8 mouse cellular contexts compared by ENCODE assay signal in genomic region chr12:108121288-108121687, GRCm38 (mm10). TPM values are rescaled to one million over a fixed set of nuclear protein-coding genes. Genes with fewer than 3 reads are reported as not detected.
DNase-seq lines count a peak whose midpoint lies in the region; ATAC-seq and TF ChIP-seq lines count a peak whose summit lies in the region.

No protein-coding gene starts in this region.

- TF ChIP-seq EP300 in heart, postnatal 0 days (IDR thresholded peaks at IDR 0.05; ENCODE audit: low read depth): no peak

- ATAC-seq in hindbrain, embryonic 13.5 days (ENCODE audit: low FRiP score): no peak; the same call in 1 of the 2 replicates
- peak; percentile 69; the same call in 1 of the 2 replicates for ATAC-seq in heart, postnatal 0 days (ENCODE audit: insufficient read depth, low read depth)
- ATAC-seq in megakaryocyte, adult 5-6 weeks (ENCODE audit: poor library complexity, severe bottlenecking): peak; percentile 88

- H3K4me2 ChIP-seq in hindbrain, embryonic 13.5 days: no peak overlapping the region
- H3K4me2 ChIP-seq in heart, postnatal 0 days (ENCODE audit: low read depth, low read length): no peak overlapping the region

- H3K4me3 ChIP-seq in hindbrain, embryonic 10.5 days: no peak overlapping the region
- no peak overlapping the region for H3K4me3 ChIP-seq in hindbrain, embryonic 13.5 days
- no peak overlapping the region for H3K4me3 ChIP-seq in embryonic facial prominence, embryonic 10.5 days
- H3K4me3 ChIP-seq in heart, postnatal 0 days (ENCODE audit: low read depth, low read length): no peak overlapping the region

- H3K4me1 ChIP-seq in hindbrain, embryonic 10.5 days (replicated peaks): peaks cover 23% of the 10 kb centered on the region
- H3K4me1 ChIP-seq in hindbrain, embryonic 13.5 days (replicated peaks): peaks cover 24% of the 10 kb centered on the region
- peaks cover 22% of the 10 kb centered on the region for H3K4me1 ChIP-seq in embryonic facial prominence, embryonic 10.5 days
- H3K4me1 ChIP-seq in heart, postnatal 0 days (ENCODE audit: control insufficient read depth, insufficient read depth): peaks cover 4% of the 10 kb centered on the region

- peak; percentile 74 for DNase-seq in hindbrain, embryonic 10.5 days (ENCODE audit: low spot score)
- peak; percentile 73 for DNase-seq in adrenal gland, postnatal 14 days
- peak; percentile 77 for DNase-seq in embryonic facial prominence, embryonic 10.5 days (ENCODE audit: low spot score)
- peak; percentile 58 for DNase-seq in heart, postnatal 0 days (ENCODE audit: low spot score)
- DNase-seq in layer of hippocampus, adult 9-11 months: peak; percentile 84
- DNase-seq in right cerebral cortex, postnatal 36 days (ENCODE audit: low spot score in 2 of 2): peak; percentile 50 to 56

- H3K27ac ChIP-seq in hindbrain, embryonic 10.5 days: no peak overlapping the region
- H3K27ac ChIP-seq in hindbrain, embryonic 13.5 days: no peak overlapping the region
- no peak overlapping the region for H3K27ac ChIP-seq in embryonic facial prominence, embryonic 10.5 days (replicated peaks)
- H3K27ac ChIP-seq in heart, postnatal 0 days (ENCODE audit: low read depth): no peak overlapping the region

- H3K9ac ChIP-seq in hindbrain, embryonic 13.5 days: no peak overlapping the region
- no peak overlapping the region for H3K9ac ChIP-seq in heart, postnatal 0 days (replicated peaks; ENCODE audit: low read depth, low read length)

- 4% methylated on average over 2 of the region's 2 CpGs for WGBS in hindbrain, embryonic 10.5 days
- 1% methylated on average over 2 of the region's 2 CpGs for WGBS in hindbrain, embryonic 13.5 days
- 5% methylated on average over 2 of the region's 2 CpGs for WGBS in embryonic facial prominence, embryonic 10.5 days
- WGBS in heart, postnatal 0 days: 10% methylated on average over 2 of the region's 2 CpGs

- no peaks in the 10 kb centered on the region for H3K27me3 ChIP-seq in hindbrain, embryonic 10.5 days (ENCODE audit: insufficient read depth, poor library complexity, severe bottlenecking)
- H3K27me3 ChIP-seq in hindbrain, embryonic 13.5 days: no peaks in the 10 kb centered on the region
- H3K27me3 ChIP-seq in embryonic facial prominence, embryonic 10.5 days (replicated peaks; ENCODE audit: low read depth, poor library complexity, severe bottlenecking): no peaks in the 10 kb centered on the region
- H3K27me3 ChIP-seq in heart, postnatal 0 days (ENCODE audit: control insufficient read depth, insufficient read depth, low read length): no peaks in the 10 kb centered on the region

- TF ChIP-seq CTCF in heart, postnatal 0 days (IDR thresholded peaks at IDR 0.05; ENCODE audit: low read depth): peak; percentile 90

- H3K9me3 ChIP-seq in hindbrain, embryonic 10.5 days: no peaks in the 10 kb centered on the region
- H3K9me3 ChIP-seq in hindbrain, embryonic 13.5 days: no peaks in the 10 kb centered on the region
- no peaks in the 10 kb centered on the region for H3K9me3 ChIP-seq in embryonic facial prominence, embryonic 10.5 days
- H3K9me3 ChIP-seq in heart, postnatal 0 days (replicated peaks; ENCODE audit: control insufficient read depth, low read length): no peaks in the 10 kb centered on the region

- peaks cover 14% of the 10 kb centered on the region for H3K36me3 ChIP-seq in hindbrain, embryonic 10.5 days
- no peaks in the 10 kb centered on the region for H3K36me3 ChIP-seq in hindbrain, embryonic 13.5 days
- peaks cover 13% of the 10 kb centered on the region for H3K36me3 ChIP-seq in embryonic facial prominence, embryonic 10.5 days (replicated peaks)
- peaks cover 14% of the 10 kb centered on the region for H3K36me3 ChIP-seq in heart, postnatal 0 days (replicated peaks; ENCODE audit: control insufficient read depth, insufficient read depth, low read length)

RNA-seq across cellular contexts. Expression of gene Setd3, which starts 57.8 kb away (rescaled TPM):
- 76.9 and 82.1 TPM in 2 replicates for polyA plus RNA-seq in hindbrain, embryonic 10.5 days (2016; fragmentation: Nextera tagmentation; extraction: Ambion mirVana)
- polyA plus RNA-seq in hindbrain, embryonic 13.5 days (2015; fragmentation: Nextera tagmentation; extraction: Ambion mirVana): 99.7 and 102 TPM in 2 replicates
- total RNA-seq in adrenal gland, postnatal 14 days (2021): 92.3 and 93.2 TPM in 2 replicates
- polyA plus RNA-seq in embryonic facial prominence, embryonic 10.5 days (2016; fragmentation: Nextera tagmentation; extraction: Ambion mirVana): 79.6 and 81.5 TPM in 2 replicates
- 54.8 and 61.3 TPM in 2 replicates for total RNA-seq in heart, postnatal 0 days (2014; rRNA removed; ENCODE audit: low replicate concordance)
- polyA plus RNA-seq in heart, postnatal 0 days (2015; fragmentation: Nextera tagmentation; extraction: Ambion mirVana): 54.5 and 56.2 TPM in 2 replicates
- 58.4 and 60.3 TPM in 2 replicates for total RNA-seq in megakaryocyte, adult 5-6 weeks (2015)
- 109 and 112 TPM in 2 replicates for total RNA-seq in megakaryocyte, adult 5-6 weeks (2017)

RNA-seq across cellular contexts. Expression of gene Ccnk, which starts 58.1 kb away (rescaled TPM):
- polyA plus RNA-seq in hindbrain, embryonic 10.5 days (2016; fragmentation: Nextera tagmentation; extraction: Ambion mirVana): 2.9 and 3.3 TPM in 2 replicates
- polyA plus RNA-seq in hindbrain, embryonic 13.5 days (2015; fragmentation: Nextera tagmentation; extraction: Ambion mirVana): 3.8 and 4.0 TPM in 2 replicates
- 31.5 and 31.7 TPM in 2 replicates for total RNA-seq in adrenal gland, postnatal 14 days (2021)
- polyA plus RNA-seq in embryonic facial prominence, embryonic 10.5 days (2016; fragmentation: Nextera tagmentation; extraction: Ambion mirVana): 2.7 and 3.2 TPM in 2 replicates
- 4.3 and 8.2 TPM in 2 replicates for total RNA-seq in heart, postnatal 0 days (2014; rRNA removed; ENCODE audit: low replicate concordance)
- 1.5 and 1.7 TPM in 2 replicates for polyA plus RNA-seq in heart, postnatal 0 days (2015; fragmentation: Nextera tagmentation; extraction: Ambion mirVana)
- 53.3 and 61.4 TPM in 2 replicates for total RNA-seq in megakaryocyte, adult 5-6 weeks (2015)
- total RNA-seq in megakaryocyte, adult 5-6 weeks (2017): 8.3 and 14.5 TPM in 2 replicates
